Mouse (Mus musculus): ENCODE data around the gene Zfp454.

- TF ChIP-seq CTCF (IDR thresholded peaks at IDR 0.05; ENCODE audit: low read depth, low read length) (no peak), POLR2A (IDR thresholded peaks at IDR 0.05; ENCODE audit: borderline replicate concordance, low read depth, low read length) (no peak)
Measured at GRCm38 (mm10) chr11:50915671-50916320, 28.3 kb upstream of the Zfp454 start, which contains the start of gene Zfp2.
